Mouse (Mus musculus) intestine, embryonic 15.5 days (tissue): ENCODE measurements around the gene Dynlrb2. TPM values are rescaled to one million over a fixed set of nuclear protein-coding genes. Genes with fewer than 3 reads are reported as not detected.

Source experiments
- ATAC-seq: fragments of 200-750 bp; cut with Nextera tagmentation; 2 replicates; pipeline ENCODE4 v1.8.0; 2017; ENCODE audit warnings: moderate TSS enrichment, moderate library complexity
- H3K27ac ChIP-seq: fragments of 300-500 bp; sonication (generic); 2 replicates; pipeline ENCODE4 v1.5.1; 2015; ENCODE audit warnings: mild to moderate bottlenecking, inconsistent platforms
- H3K27me3 ChIP-seq: fragments of 300-500 bp; sonication (generic); replicated peaks from 2 replicates; pipeline ENCODE4 v1.6.1; 2015; ENCODE audit warnings: inconsistent platforms
- H3K36me3 ChIP-seq: fragments of 300-500 bp; sonication (generic); 2 replicates; pipeline ENCODE4 v1.6.1; 2015; ENCODE audit warnings: inconsistent platforms
- H3K4me1 ChIP-seq: fragments of 300-500 bp; sonication (generic); replicated peaks from 2 replicates; pipeline ENCODE4 v1.6.1; 2015; ENCODE audit warnings: inconsistent platforms
- H3K4me2 ChIP-seq: fragments of 300-500 bp; sonication (generic); replicated peaks from 2 replicates; pipeline ENCODE4 v1.6.1; 2015; ENCODE audit warnings: mild to moderate bottlenecking, inconsistent platforms
- H3K4me3 ChIP-seq: fragments of 300-500 bp; sonication (generic); replicated peaks from 2 replicates; pipeline ENCODE4 v1.5.1; 2015; ENCODE audit warnings: inconsistent platforms
- H3K9ac ChIP-seq: fragments of 300-500 bp; sonication (generic); 2 replicates; pipeline ENCODE4 v1.6.1; 2015; ENCODE audit warnings: inconsistent platforms
- H3K9me3 ChIP-seq: fragments of 300-500 bp; sonication (generic); 2 replicates; pipeline ENCODE4 v1.6.1; 2016; ENCODE audit warnings: inconsistent platforms
- WGBS: fragments of 180-500 bp; shearing (Covaris S2); methylation state at CpG from one replicate; pipeline ENCODE4 v1.1.7; 2015; 5-methylcytosine and 5-hydroxymethylcytosine counted together
- polyA plus RNA-seq: library from polyadenylated mRNA; unstranded; fragments of >200 nt; fragmentation: Nextera tagmentation; extraction: Ambion mirVana; gene quantifications from 2 replicates; pipeline ENCODE4 v1.2.1, GENCODE M21; 2015

Gene Dynlrb2
- polyA plus RNA-seq, 1 experiment from 2014 or later = not detected

DNA sequence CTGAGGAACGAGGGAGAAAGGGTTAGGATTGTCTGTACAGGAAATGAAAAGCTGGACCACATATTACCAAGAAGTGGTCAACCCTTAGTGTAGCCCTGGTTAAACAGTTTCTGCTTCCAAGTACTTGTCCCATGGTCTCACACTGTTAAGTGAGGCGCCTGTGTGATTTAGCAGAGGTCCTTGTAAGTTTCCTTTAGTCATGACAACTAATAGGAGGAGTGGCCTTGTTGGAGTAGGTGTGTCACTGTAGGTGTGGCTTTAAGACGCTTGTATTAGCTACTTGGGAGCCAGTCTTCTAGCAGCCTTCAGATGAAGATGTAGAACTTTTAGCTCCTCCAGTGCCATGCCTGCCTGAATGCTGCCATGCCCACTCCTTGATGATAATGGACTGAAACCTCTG lies 4.5 kb downstream of the Dynlrb2 start:
- peaks cover 4% of the 10 kb centered on the region for H3K4me1 ChIP-seq

DNA sequence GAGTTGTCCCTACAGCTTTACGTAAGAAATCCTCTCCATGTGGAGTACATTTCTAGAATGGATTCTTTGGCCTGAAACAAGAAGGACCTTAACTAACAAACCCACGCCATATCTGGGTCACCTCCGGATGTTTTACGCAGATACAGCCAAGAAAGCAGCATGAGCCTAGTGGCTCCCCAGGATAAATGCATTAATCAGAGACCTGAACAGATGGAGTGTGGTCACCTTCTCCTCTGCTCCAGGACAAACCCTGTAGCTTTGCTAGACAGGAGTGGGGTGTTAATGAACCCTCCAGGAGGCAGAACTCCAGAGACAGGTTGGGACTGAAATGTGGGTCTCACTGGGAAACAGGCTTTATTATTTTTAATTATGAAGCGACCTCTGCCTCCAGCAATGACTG lies 14.9 kb downstream of the Dynlrb2 start:
- WGBS = 86% methylated on average over 5 of the region's 5 CpGs
- no peak overlapping the region for H3K4me2 ChIP-seq

More for the DNA sequence above, 4.5 kb downstream of the Dynlrb2 start:
- no peak overlapping the region for H3K9ac ChIP-seq
- WGBS = 58% methylated on average over 3 of the region's 3 CpGs
- ATAC-seq = no peak
- H3K9me3 ChIP-seq = no peaks in the 10 kb centered on the region
- H3K36me3 ChIP-seq = no peaks in the 10 kb centered on the region
- H3K4me2 ChIP-seq = no peak overlapping the region
- H3K4me3 ChIP-seq = no peak overlapping the region
- no peaks in the 10 kb centered on the region for H3K27me3 ChIP-seq
- H3K27ac ChIP-seq = no peak overlapping the region

DNA sequence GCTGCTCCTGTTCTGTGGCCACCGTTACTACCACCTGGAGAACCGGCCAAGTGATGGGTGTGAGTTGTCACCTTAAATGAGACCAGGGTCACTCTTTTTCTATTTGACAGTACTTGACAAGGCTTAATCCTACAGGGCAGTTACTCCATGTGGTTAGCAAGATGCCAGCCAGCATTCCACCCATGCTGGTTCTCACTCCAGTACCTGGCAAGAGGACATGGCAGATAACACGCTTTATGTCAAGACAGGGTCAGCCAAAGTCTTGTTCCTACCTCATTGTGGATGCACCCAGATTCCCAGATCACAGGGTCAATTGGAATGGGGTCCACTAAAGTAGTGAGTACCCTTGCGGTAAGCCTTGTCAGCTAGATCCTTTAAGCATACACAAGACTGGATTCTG lies 16.4 kb downstream of the Dynlrb2 start:
- H3K27ac ChIP-seq = no peak overlapping the region
- ATAC-seq = no peak
- no peaks in the 10 kb centered on the region for H3K9me3 ChIP-seq
- H3K36me3 ChIP-seq = no peaks in the 10 kb centered on the region
- no peaks in the 10 kb centered on the region for H3K4me1 ChIP-seq
- no peak overlapping the region for H3K9ac ChIP-seq
- no peak overlapping the region for H3K4me2 ChIP-seq
- no peak overlapping the region for H3K4me3 ChIP-seq
- H3K27me3 ChIP-seq = no peaks in the 10 kb centered on the region
- 89% methylated on average over 4 of the region's 4 CpGs for WGBS

More for the DNA sequence above, 14.9 kb downstream of the Dynlrb2 start:
- Histone ChIP-seq H3K4me1 (no peaks in the 10 kb centered on the region), H3K27ac (no peak overlapping the region), H3K9me3 (no peaks in the 10 kb centered on the region), H3K27me3 (no peaks in the 10 kb centered on the region), H3K9ac (no peak overlapping the region), H3K36me3 (no peaks in the 10 kb centered on the region), H3K4me3 (no peak overlapping the region)
- no peak for ATAC-seq

DNA sequence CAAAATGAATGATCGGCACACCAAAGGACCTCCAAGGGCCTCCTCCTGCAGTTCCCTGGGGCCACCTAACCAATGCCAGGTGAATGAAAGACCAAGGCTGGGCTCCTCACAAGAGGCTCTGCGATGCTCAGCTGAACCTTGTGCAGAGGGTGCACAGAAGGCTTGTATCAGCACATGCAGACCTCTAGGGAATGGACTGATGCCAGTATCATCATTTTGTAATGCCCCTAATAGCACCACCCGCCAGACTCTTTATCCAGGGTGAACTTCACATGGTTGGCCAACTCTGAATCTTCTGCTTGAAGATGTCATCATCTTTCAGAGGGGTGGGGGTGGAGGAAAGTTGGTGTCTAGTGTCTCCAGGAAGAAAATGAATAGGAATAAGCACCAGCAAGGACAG lies 16.9 kb downstream of the Dynlrb2 start:
- Histone ChIP-seq H3K9ac (no peak overlapping the region), H3K4me1 (no peaks in the 10 kb centered on the region), H3K4me3 (no peak overlapping the region), H3K27me3 (no peaks in the 10 kb centered on the region), H3K4me2 (no peak overlapping the region), H3K36me3 (no peaks in the 10 kb centered on the region), H3K9me3 (no peaks in the 10 kb centered on the region), H3K27ac (no peak overlapping the region)
- 92% methylated on average over 3 of the region's 3 CpGs for WGBS
- ATAC-seq = no peak

DNA sequence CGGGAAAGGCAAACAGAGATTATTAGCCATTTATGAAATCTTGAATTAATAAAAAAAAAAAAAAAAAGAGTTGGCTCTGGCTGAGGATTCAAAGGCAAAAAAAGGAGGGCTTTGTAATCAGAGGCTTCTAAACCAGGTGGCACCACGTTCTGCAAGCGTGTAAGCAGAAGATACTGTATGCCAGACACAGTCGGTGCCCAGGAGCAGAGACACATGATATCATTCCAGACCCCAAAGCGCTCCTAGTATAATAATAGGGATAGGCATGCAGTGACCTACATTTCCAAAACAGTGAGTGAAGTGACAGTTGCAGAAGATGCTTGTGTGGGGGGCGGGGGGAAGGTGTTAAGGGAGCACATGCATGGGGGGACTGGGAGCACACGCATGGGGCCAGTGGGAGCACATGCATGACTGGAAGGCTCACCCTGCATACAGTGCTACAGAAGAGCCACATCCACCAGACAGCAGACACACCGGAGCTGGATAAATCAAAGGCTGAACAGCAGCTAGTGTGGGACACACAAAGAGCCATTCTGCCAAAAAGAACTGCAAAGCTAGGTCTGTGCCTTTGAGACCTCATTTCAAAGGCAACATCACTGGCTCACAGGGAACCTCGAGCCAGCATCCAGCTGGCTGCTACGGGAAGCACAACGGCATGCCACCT lies 17.5 kb downstream of the Dynlrb2 start:
- no peaks in the 10 kb centered on the region for H3K4me1 ChIP-seq
- no peaks in the 10 kb centered on the region for H3K27me3 ChIP-seq
- H3K4me2 ChIP-seq = no peak overlapping the region
- no peak overlapping the region for H3K9ac ChIP-seq
- H3K36me3 ChIP-seq = no peaks in the 10 kb centered on the region
- H3K4me3 ChIP-seq = no peak overlapping the region
- 81% methylated on average over 11 of the region's 11 CpGs for WGBS
- no peak for ATAC-seq
- H3K27ac ChIP-seq = no peak overlapping the region
- H3K9me3 ChIP-seq = no peaks in the 10 kb centered on the region

DNA sequence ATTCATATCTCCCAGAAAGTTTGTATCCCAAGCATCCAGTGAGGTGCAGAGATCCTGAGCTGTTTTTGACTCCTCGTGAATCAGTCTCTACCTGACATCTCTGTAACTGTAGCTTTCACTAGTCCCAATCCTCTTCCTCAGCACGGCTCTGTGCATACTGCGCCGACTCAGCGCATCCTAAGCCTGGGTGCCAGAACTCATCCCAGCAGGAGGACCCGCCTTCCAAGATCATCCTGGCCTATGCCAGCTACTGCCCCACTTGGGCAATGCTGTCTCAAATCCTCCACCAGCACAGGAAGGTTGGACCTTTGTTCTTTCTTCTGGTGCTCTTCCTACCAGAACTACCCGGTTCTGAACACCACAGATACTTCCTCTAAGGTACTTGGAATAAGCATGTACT lies 20.1 kb downstream of the Dynlrb2 start:
- no peak for ATAC-seq
- no peak overlapping the region for H3K4me3 ChIP-seq
- H3K27me3 ChIP-seq = no peaks in the 10 kb centered on the region
- 88% methylated on average over 7 of the region's 7 CpGs for WGBS
- no peak overlapping the region for H3K4me2 ChIP-seq
- no peak overlapping the region for H3K9ac ChIP-seq
- no peaks in the 10 kb centered on the region for H3K9me3 ChIP-seq
- H3K27ac ChIP-seq = no peak overlapping the region
- H3K4me1 ChIP-seq = no peaks in the 10 kb centered on the region
- H3K36me3 ChIP-seq = no peaks in the 10 kb centered on the region

DNA sequence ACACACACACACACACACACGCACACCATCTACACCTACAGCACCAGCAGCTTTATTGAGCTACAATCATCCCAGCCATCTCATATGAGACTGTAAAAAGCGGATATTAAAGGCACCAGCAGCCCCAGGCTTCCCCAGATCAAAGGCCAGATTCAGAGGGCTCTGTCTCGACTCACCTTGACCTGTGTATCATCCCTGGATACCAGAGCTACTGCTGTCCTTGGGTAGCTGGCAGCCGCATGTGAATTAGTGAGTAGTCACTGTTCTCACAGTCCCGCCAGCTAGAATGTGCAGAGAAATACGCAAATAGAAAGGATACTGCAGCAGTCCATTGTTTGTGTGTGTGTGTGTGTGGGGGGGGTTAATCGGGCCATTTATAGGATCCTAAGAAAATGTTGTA lies 24.0 kb downstream of the Dynlrb2 start:
- Histone ChIP-seq H3K27me3 (no peaks in the 10 kb centered on the region), H3K4me2 (no peak overlapping the region), H3K4me3 (no peak overlapping the region), H3K9ac (no peak overlapping the region), H3K4me1 (no peaks in the 10 kb centered on the region), H3K9me3 (no peaks in the 10 kb centered on the region), H3K36me3 (no peaks in the 10 kb centered on the region), H3K27ac (no peak overlapping the region)
- WGBS = 72% methylated on average over 7 of the region's 7 CpGs
- ATAC-seq = no peak

DNA sequence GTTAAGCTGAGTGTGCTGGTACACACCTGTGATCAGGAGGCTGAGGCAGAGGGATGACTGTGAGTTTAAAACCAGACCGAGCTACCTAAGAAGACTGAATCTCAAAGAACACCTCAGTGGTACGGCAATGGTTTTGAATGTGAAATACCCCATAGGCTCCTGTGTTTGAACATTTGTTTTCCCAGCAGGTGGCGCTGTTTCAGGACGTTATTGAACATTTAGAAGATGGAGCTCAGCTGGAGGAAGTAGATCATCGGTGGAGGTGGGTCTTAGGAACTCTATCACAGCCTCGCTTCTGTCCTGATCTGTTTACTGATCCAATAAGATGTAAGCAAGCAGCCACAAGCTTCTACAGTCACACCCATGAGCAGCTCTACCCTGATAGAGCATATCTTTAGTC lies 28.3 kb downstream of the Dynlrb2 start:
- no peak for ATAC-seq
- 73% methylated on average over 6 of the region's 6 CpGs for WGBS
- Histone ChIP-seq H3K9me3 (no peaks in the 10 kb centered on the region), H3K27ac (no peak overlapping the region), H3K27me3 (no peaks in the 10 kb centered on the region), H3K4me2 (no peak overlapping the region), H3K4me1 (no peaks in the 10 kb centered on the region), H3K36me3 (no peaks in the 10 kb centered on the region), H3K4me3 (no peak overlapping the region), H3K9ac (no peak overlapping the region)

DNA sequence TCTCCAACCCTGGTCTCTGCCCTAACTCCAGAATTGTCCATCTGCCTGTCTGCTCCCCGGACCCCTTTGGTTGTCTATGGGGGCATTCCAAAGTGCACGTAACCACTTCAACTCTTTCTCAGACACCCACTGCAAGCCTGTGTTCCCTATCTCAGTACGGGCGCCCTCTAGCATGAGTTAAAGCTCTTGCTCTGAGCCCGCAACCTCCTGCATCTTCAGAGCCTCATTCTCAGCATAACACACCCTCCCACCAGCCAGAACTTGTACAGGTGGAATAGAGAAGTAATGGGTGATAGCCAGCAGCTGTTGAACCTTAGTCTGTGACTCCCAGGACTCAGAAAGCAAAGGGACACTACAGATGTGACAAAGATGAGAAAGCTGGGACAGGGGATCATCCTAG lies 32.0 kb downstream of the Dynlrb2 start:
- no peak overlapping the region for H3K9ac ChIP-seq
- no peaks in the 10 kb centered on the region for H3K9me3 ChIP-seq
- H3K4me1 ChIP-seq = no peaks in the 10 kb centered on the region
- WGBS = 75% methylated on average over 5 of the region's 5 CpGs
- no peaks in the 10 kb centered on the region for H3K27me3 ChIP-seq
- H3K36me3 ChIP-seq = no peaks in the 10 kb centered on the region
- H3K4me2 ChIP-seq = no peak overlapping the region
- H3K27ac ChIP-seq = no peak overlapping the region
- no peak for ATAC-seq
- no peak overlapping the region for H3K4me3 ChIP-seq

DNA sequence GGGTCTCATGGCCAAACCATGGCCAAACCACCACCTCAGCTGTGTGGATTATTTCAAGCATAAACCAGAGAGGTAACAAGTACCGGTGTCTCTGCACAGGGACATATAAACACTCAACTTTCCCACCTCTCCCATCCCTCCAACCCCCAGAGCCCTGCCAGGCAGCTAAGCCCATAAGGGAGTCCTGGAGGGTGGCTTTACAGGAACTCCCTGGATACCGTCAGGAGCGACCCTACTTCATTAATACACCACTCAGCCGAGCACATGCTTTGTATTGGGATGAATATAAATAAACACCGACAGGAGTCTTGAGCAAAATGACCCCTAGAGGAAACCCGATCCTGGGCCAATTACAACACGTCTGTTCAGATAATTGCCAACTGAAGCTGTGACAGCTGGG lies 34.0 kb downstream of the Dynlrb2 start:
- Histone ChIP-seq H3K9me3 (no peaks in the 10 kb centered on the region), H3K27ac (no peak overlapping the region), H3K36me3 (no peaks in the 10 kb centered on the region), H3K4me2 (no peak overlapping the region), H3K9ac (no peak overlapping the region), H3K4me1 (no peaks in the 10 kb centered on the region), H3K4me3 (no peak overlapping the region), H3K27me3 (no peaks in the 10 kb centered on the region)
- WGBS = 44% methylated on average over 7 of the region's 7 CpGs
- ATAC-seq = no peak

DNA sequence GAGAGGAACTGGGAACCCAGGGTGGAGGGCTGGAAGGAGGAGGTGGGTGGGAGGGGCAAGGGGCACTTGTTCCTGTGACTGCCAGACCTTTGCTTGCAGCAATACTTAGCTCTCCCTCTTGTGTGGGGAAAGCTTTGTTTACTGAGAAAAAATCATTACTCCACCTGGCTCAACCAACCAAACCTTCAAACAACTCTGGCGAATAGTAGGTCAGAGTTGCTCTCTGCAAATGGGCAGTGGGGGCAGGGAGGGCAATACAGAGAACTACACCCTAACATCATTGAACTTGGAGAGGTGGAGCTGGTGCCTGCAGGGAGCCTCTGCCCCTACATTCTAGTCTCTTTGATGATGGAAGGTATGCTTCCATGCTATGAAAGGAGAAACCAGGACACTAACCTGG lies 35.4 kb downstream of the Dynlrb2 start:
- WGBS = 61% methylated on average over 1 of the region's 1 CpGs
- Histone ChIP-seq H3K36me3 (no peaks in the 10 kb centered on the region), H3K4me3 (no peak overlapping the region), H3K9me3 (no peaks in the 10 kb centered on the region), H3K9ac (no peak overlapping the region), H3K4me1 (no peaks in the 10 kb centered on the region), H3K27ac (no peak overlapping the region), H3K4me2 (no peak overlapping the region), H3K27me3 (no peaks in the 10 kb centered on the region)
- ATAC-seq = no peak

DNA sequence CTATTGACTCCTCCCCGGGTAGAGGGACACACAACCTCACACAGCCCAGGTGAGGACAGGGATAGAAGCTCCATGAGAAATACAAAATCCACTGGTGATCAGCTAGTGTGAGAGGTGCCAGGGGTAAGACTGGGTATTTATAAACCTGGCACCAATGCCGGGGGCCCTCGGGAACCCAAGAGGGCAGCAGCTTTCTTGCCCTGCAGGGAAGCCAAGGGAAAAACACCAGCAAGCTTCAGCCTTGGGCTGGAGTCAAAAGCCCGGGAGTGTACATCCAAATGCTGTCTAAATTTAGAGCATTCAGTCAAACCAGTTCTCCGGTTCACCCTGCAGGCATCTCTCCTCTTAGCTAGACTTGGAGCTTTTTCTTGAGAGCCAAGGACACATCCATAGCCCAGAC lies 38.1 kb downstream of the Dynlrb2 start:
- WGBS = 91% methylated on average over 5 of the region's 5 CpGs
- Histone ChIP-seq H3K27me3 (no peaks in the 10 kb centered on the region), H3K4me3 (no peak overlapping the region), H3K4me2 (no peak overlapping the region), H3K36me3 (no peaks in the 10 kb centered on the region), H3K9ac (no peak overlapping the region), H3K27ac (no peak overlapping the region), H3K9me3 (no peaks in the 10 kb centered on the region), H3K4me1 (no peaks in the 10 kb centered on the region)
- ATAC-seq = no peak

DNA sequence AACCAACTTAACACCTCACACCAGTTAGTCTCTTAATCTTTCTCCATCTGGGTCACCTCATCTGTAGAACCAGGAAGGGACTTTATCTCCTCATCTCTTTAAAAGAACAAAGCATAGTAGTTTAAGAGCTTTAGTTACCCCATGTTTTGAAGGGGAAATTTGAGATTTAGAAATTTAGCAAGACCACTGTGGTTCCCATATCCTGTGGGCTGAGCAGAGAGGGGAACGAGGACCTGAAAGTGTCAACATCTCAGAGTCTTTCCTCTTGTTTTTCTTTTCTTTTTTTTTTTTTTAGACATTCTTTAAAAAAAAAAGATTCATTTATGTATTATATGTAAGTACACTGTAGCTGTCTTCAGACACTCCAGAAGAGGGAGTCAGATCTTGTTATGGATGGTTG lies 38.6 kb downstream of the Dynlrb2 start:
- Histone ChIP-seq H3K4me3 (no peak overlapping the region), H3K36me3 (no peaks in the 10 kb centered on the region), H3K27ac (no peak overlapping the region), H3K9ac (no peak overlapping the region), H3K4me2 (no peak overlapping the region), H3K4me1 (no peaks in the 10 kb centered on the region), H3K9me3 (no peaks in the 10 kb centered on the region), H3K27me3 (no peaks in the 10 kb centered on the region)
- 77% methylated on average over 1 of the region's 1 CpGs for WGBS
- ATAC-seq = no peak
